Mouse (Mus musculus): ENCODE data around the gene Myrfl. TPM values are rescaled to one million over a fixed set of nuclear protein-coding genes. Genes with fewer than 3 reads are reported as not detected.

Myrfl gene
- polyA plus RNA-seq, 1 experiment from 2014 or later, result 7.3 TPM

- Histone ChIP-seq H3K9ac (ENCODE audit: low read depth, low read length) (no peak overlapping the region), H3K9me3 (ENCODE audit: control insufficient read depth) (no peaks in the 10 kb centered on the region), H3K27me3 (replicated peaks; ENCODE audit: control insufficient read depth, insufficient read depth, low read length) (no peaks in the 10 kb centered on the region), H3K4me2 (replicated peaks; ENCODE audit: low read depth) (no peak overlapping the region), H3K27ac (ENCODE audit: low read depth, low read length) (peak overlapping the region; percentile 73; the same call in 1 of the 2 replicates), H3K36me3 (ENCODE audit: control insufficient read depth, insufficient read depth) (no peaks in the 10 kb centered on the region), H3K4me3 (ENCODE audit: low read depth, low read length) (no peak overlapping the region), H3K4me1 (replicated peaks; ENCODE audit: control insufficient read depth, insufficient read depth, low read length) (0 out of 2 replicates have a peak, but pooled peaks cover 4% of the 10 kb centered on the region)
- no peak for ATAC-seq
- TF ChIP-seq CTCF (IDR thresholded peaks at IDR 0.05; ENCODE audit: low read depth), result 0 out of 2 replicates have a peak, but pooled peaks have one; percentile 33
- WGBS, result 36% methylated on average over 5 of the region's 5 CpGs
Observed at GRCm38 (mm10) chr10:116883531-116883930, 13.2 kb downstream of the Myrfl start.

DNA sequence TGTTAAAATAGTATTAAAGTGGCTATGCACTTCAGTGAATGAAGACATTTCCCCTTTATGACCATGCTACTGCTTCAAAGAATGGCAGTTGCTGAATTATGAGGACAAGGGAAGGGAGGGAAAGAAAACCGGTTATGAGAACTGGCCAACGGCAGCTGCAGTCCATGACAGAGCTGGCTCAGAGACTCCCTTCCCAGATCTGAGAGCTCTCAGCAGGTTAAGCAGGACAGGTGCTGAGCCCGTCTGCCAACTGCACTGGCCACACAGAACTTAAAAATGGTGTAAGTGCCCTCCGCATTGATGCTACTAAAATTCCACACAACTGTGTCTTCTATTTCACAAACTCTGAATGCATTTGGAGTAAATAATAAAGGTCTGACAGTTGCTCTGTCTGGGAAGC is 19.3 kb downstream of the Myrfl start:
- Histone ChIP-seq H3K27me3 (replicated peaks; ENCODE audit: control insufficient read depth, insufficient read depth, low read length) (no peaks in the 10 kb centered on the region), H3K9ac (ENCODE audit: low read depth, low read length) (no peak overlapping the region), H3K4me3 (ENCODE audit: low read depth, low read length) (no peak overlapping the region), H3K9me3 (ENCODE audit: control insufficient read depth) (no peaks in the 10 kb centered on the region), H3K4me1 (replicated peaks; ENCODE audit: control insufficient read depth, insufficient read depth, low read length) (no peaks in the 10 kb centered on the region), H3K27ac (ENCODE audit: low read depth, low read length) (no peak overlapping the region), H3K4me2 (replicated peaks; ENCODE audit: low read depth) (no peak overlapping the region), H3K36me3 (ENCODE audit: control insufficient read depth, insufficient read depth) (no peaks in the 10 kb centered on the region)
- no peak for ATAC-seq
- TF ChIP-seq CTCF (IDR thresholded peaks at IDR 0.05; ENCODE audit: low read depth), result no peak
- WGBS, result 89% methylated on average over 4 of the region's 4 CpGs

DNA sequence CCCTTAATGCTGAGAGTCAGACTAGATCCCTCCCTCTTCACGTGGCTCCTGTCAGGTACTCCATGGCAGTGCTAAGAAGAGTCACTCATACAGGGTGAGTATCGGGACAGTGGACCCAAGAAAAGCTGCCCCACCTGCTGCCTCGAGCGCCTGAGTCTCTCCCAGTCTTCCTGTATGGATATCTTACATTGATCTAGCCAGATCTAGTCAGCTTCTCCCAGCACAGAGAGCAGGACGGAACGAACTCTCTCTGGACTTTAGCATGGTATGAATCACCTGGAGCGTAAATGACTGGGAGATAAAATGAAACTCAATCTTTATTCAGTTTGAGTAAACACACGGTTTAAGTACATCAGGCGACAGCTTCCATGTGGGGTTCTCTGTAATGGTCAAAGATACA is 22.2 kb downstream of the Myrfl start:
- WGBS, result 37% methylated on average over 9 of the region's 9 CpGs
- peak; percentile 87 for ATAC-seq

GRCm38 (mm10) chr10:116872016-116872410 is 24.7 kb downstream of the Myrfl start:
- Histone ChIP-seq H3K27me3 (replicated peaks; ENCODE audit: control insufficient read depth, insufficient read depth, low read length) (no peaks in the 10 kb centered on the region), H3K4me1 (replicated peaks; ENCODE audit: control insufficient read depth, insufficient read depth, low read length) (0 out of 2 replicates have a peak, but pooled peaks cover 6% of the 10 kb centered on the region), H3K4me2 (replicated peaks; ENCODE audit: low read depth) (peak overlapping the region; percentile 24; the same call in 1 of the 2 replicates), H3K36me3 (ENCODE audit: control insufficient read depth, insufficient read depth) (no peaks in the 10 kb centered on the region), H3K4me3 (ENCODE audit: low read depth, low read length) (no peak overlapping the region), H3K9me3 (ENCODE audit: control insufficient read depth) (no peaks in the 10 kb centered on the region), H3K27ac (ENCODE audit: low read depth, low read length) (no peak overlapping the region), H3K9ac (ENCODE audit: low read depth, low read length) (no peak overlapping the region)
- WGBS, result 40% methylated on average over 14 of the region's 14 CpGs
- ATAC-seq, result no peak
- no peak for TF ChIP-seq CTCF (IDR thresholded peaks at IDR 0.05; ENCODE audit: low read depth)

More for the DNA sequence above, 22.2 kb downstream of the Myrfl start:
- 0 out of 2 replicates have a peak overlapping the region, but pooled peaks have one; percentile 0 for H3K4me3 ChIP-seq (ENCODE audit: low read depth, low read length)
- 0 out of 2 replicates have a peak, but pooled peaks cover 6% of the 10 kb centered on the region for H3K4me1 ChIP-seq (replicated peaks; ENCODE audit: control insufficient read depth, insufficient read depth, low read length)
- peak overlapping the region; percentile 18 for H3K4me2 ChIP-seq (replicated peaks; ENCODE audit: low read depth)
- no peak for TF ChIP-seq CTCF (IDR thresholded peaks at IDR 0.05; ENCODE audit: low read depth)
- peak overlapping the region; percentile 91 for H3K27ac ChIP-seq (ENCODE audit: low read depth, low read length)
- no peaks in the 10 kb centered on the region for H3K9me3 ChIP-seq (ENCODE audit: control insufficient read depth)
- no peaks in the 10 kb centered on the region for H3K27me3 ChIP-seq (replicated peaks; ENCODE audit: control insufficient read depth, insufficient read depth, low read length)
- H3K9ac ChIP-seq (ENCODE audit: low read depth, low read length), result no peak overlapping the region
- H3K36me3 ChIP-seq (ENCODE audit: control insufficient read depth, insufficient read depth), result no peaks in the 10 kb centered on the region

DNA sequence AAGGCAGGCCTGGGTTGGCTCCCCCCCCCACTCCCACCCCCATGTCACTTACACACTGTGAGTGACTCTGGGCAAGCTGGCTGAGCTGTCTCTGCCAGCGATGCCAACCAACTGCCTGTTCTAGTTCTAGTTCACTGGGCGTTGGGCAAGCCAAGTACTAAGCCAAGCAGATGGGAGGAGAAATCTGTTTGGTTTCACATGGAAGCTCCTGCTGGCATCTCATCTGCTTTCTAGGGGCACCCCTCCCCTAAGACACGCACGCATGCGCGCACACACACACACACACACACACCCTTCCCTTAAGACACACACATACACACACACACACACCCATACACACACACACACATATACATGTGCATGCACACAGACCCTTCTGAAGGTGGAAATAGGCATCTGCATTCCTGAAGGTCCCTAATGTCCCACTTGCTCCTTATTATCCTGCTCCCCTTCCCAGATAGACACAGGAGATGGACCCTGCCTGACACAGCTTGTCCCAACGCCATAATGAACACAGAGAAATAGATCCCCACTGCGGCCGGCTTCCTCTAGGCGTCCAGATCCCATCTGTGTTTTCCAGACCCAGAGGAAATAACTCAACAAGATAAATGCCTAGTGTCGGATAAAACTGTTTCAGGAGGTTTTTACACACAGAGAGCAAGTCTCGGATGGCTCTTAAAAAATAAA is 25.2 kb downstream of the Myrfl start:
- ATAC-seq, result no peak
- Histone ChIP-seq H3K9ac (ENCODE audit: low read depth, low read length) (no peak overlapping the region), H3K36me3 (ENCODE audit: control insufficient read depth, insufficient read depth) (no peaks in the 10 kb centered on the region), H3K27me3 (replicated peaks; ENCODE audit: control insufficient read depth, insufficient read depth, low read length) (no peaks in the 10 kb centered on the region), H3K4me3 (ENCODE audit: low read depth, low read length) (no peak overlapping the region), H3K4me2 (replicated peaks; ENCODE audit: low read depth) (peak overlapping the region; percentile 24; the same call in 1 of the 2 replicates), H3K9me3 (ENCODE audit: control insufficient read depth) (no peaks in the 10 kb centered on the region), H3K4me1 (replicated peaks; ENCODE audit: control insufficient read depth, insufficient read depth, low read length) (0 out of 2 replicates have a peak, but pooled peaks cover 6% of the 10 kb centered on the region), H3K27ac (ENCODE audit: low read depth, low read length) (no peak overlapping the region)
- TF ChIP-seq CTCF (IDR thresholded peaks at IDR 0.05; ENCODE audit: low read depth), result no peak
- WGBS, result 72% methylated on average over 12 of the region's 12 CpGs

- no peak overlapping the region for H3K4me3 ChIP-seq (ENCODE audit: low read depth, low read length)
- 92% methylated on average over 6 of the region's 6 CpGs for WGBS
- H3K4me2 ChIP-seq (replicated peaks; ENCODE audit: low read depth), result no peak overlapping the region
- no peak for ATAC-seq
- no peaks in the 10 kb centered on the region for H3K36me3 ChIP-seq (ENCODE audit: control insufficient read depth, insufficient read depth)
- no peak overlapping the region for H3K27ac ChIP-seq (ENCODE audit: low read depth, low read length)
- no peaks in the 10 kb centered on the region for H3K9me3 ChIP-seq (ENCODE audit: control insufficient read depth)
- H3K27me3 ChIP-seq (replicated peaks; ENCODE audit: control insufficient read depth, insufficient read depth, low read length), result no peaks in the 10 kb centered on the region
- no peak for TF ChIP-seq CTCF (IDR thresholded peaks at IDR 0.05; ENCODE audit: low read depth)
- H3K4me1 ChIP-seq (replicated peaks; ENCODE audit: control insufficient read depth, insufficient read depth, low read length), result 0 out of 2 replicates have a peak, but pooled peaks cover 6% of the 10 kb centered on the region
- no peak overlapping the region for H3K9ac ChIP-seq (ENCODE audit: low read depth, low read length)
Observed at GRCm38 (mm10) chr10:116870819-116871218, 25.9 kb downstream of the Myrfl start.

Data from intestine, postnatal 0 days (tissue).